Mouse (Mus musculus): Measurements from ENCODE around the gene Prelid3b. TPM values are rescaled to one million over a fixed set of nuclear protein-coding genes. Genes with fewer than 3 reads are reported as not detected.

Prelid3b gene
- polyA plus RNA-seq, 1 experiment from 2014 or later = 156 TPM

DNA sequence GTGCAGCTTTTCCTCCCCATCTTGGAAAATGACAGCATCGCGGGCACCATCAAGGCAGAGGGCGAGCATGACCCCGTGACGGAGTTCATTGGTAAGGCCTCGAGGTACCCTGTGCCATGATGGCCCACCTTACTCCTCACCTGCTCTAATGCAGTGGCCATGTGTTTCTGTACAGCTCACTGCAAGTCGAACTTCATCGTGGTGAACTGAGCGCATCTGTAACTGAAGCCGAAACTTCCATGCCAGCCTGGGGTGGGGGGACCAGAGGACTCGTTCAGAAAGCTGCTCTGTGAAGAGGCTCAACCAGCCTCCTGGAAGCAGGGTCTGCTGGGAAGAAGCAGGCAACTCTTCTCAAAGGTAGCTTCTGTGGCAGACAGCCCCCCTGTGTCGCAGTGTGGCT, 46.0 kb downstream of the Prelid3b start:
- Histone ChIP-seq H3K4me1 (replicated peaks; ENCODE audit: control insufficient read depth, insufficient read depth, low read length) (no peaks in the 10 kb centered on the region), H3K27ac (ENCODE audit: low read depth, low read length) (no peak overlapping the region), H3K9ac (ENCODE audit: low read depth, low read length) (no peak overlapping the region), H3K36me3 (ENCODE audit: control insufficient read depth, insufficient read depth, low read length) (peaks cover 63% of the 10 kb centered on the region), H3K27me3 (replicated peaks; ENCODE audit: control insufficient read depth, insufficient read depth, low read length) (no peaks in the 10 kb centered on the region), H3K4me3 (ENCODE audit: low read depth, low read length) (no peak overlapping the region), H3K4me2 (no peak overlapping the region), H3K9me3 (ENCODE audit: control insufficient read depth, low read length) (no peaks in the 10 kb centered on the region)
- WGBS = 94% methylated on average over 12 of the region's 12 CpGs
- ATAC-seq (replicated peaks; ENCODE audit: low FRiP score) = no peak
- DNase-seq (ENCODE audit: low spot score) = no peak

- no peak overlapping the region for H3K4me2 ChIP-seq
- H3K36me3 ChIP-seq (ENCODE audit: control insufficient read depth, insufficient read depth, low read length) = peaks cover 70% of the 10 kb centered on the region
- H3K4me1 ChIP-seq (replicated peaks; ENCODE audit: control insufficient read depth, insufficient read depth, low read length) = no peaks in the 10 kb centered on the region
- no peaks in the 10 kb centered on the region for H3K9me3 ChIP-seq (ENCODE audit: control insufficient read depth, low read length)
- H3K4me3 ChIP-seq (ENCODE audit: low read depth, low read length) = no peak overlapping the region
- no peak overlapping the region for H3K27ac ChIP-seq (ENCODE audit: low read depth, low read length)
- no peaks in the 10 kb centered on the region for H3K27me3 ChIP-seq (replicated peaks; ENCODE audit: control insufficient read depth, insufficient read depth, low read length)
- DNase-seq (ENCODE audit: low spot score) = no peak
- no peak overlapping the region for H3K9ac ChIP-seq (ENCODE audit: low read depth, low read length)
- WGBS = 91% methylated on average over 11 of the region's 11 CpGs
- no peak for ATAC-seq (replicated peaks; ENCODE audit: low FRiP score)
These were observed 48.4 kb downstream of the Prelid3b start for GRCm38 (mm10) chr2:174424301-174425085.

DNA sequence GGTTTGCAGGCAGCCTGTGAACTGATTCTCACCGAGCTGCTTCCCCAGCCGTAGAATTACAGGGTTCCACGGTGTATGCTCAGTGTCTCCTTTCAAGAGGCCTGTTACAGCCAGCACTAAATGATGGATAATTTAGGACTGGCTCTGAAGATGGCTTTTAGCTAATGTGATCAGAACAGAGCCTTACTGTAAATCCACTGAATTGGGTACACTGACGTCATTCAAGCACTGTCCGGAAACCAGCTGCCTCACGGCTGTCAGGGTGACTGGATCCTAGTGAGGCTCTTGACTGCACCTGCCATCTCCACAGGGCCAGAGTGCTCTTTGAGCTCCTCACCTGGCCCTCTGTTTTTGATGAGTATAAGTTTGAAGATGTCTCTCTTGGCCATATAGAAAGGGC, 51.8 kb downstream of the Prelid3b start:
- no peak overlapping the region for H3K4me3 ChIP-seq (ENCODE audit: low read depth, low read length)
- peaks cover 9% of the 10 kb centered on the region; the same call in 1 of the 2 replicates for H3K4me1 ChIP-seq (replicated peaks; ENCODE audit: control insufficient read depth, insufficient read depth, low read length)
- peaks cover 38% of the 10 kb centered on the region for H3K36me3 ChIP-seq (ENCODE audit: control insufficient read depth, insufficient read depth, low read length)
- H3K27me3 ChIP-seq (replicated peaks; ENCODE audit: control insufficient read depth, insufficient read depth, low read length) = no peaks in the 10 kb centered on the region
- no peak overlapping the region for H3K4me2 ChIP-seq
- no peaks in the 10 kb centered on the region for H3K9me3 ChIP-seq (ENCODE audit: control insufficient read depth, low read length)
- H3K27ac ChIP-seq (ENCODE audit: low read depth, low read length) = no peak overlapping the region
- no peak overlapping the region for H3K9ac ChIP-seq (ENCODE audit: low read depth, low read length)
- 92% methylated on average over 6 of the region's 6 CpGs for WGBS
- DNase-seq (ENCODE audit: low spot score) = no peak
- ATAC-seq (replicated peaks; ENCODE audit: low FRiP score) = no peak

- peak; percentile 94 for DNase-seq (ENCODE audit: low spot score)
These were observed 57.1 kb downstream of the Prelid3b start, which contains the start of gene Nelfcd for GRCm38 (mm10) chr2:174415731-174416310. Nelfcd (plus strand) TSS chr2:174415804.

More at GRCm38 (mm10) chr2:174415731-174416310, 57.1 kb downstream of the Prelid3b start, which contains the start of gene Nelfcd:
- peaks cover 9% of the 10 kb centered on the region; the same call in 1 of the 2 replicates for H3K4me1 ChIP-seq (replicated peaks; ENCODE audit: control insufficient read depth, insufficient read depth, low read length)
- H3K27ac ChIP-seq (ENCODE audit: low read depth, low read length) = 0 out of 2 replicates have a peak within 1 kb of the TSS, but pooled peaks have one; percentile 22
- peak; percentile 94 for ATAC-seq (replicated peaks; ENCODE audit: low FRiP score)
- peak within 1 kb of the TSS; percentile 93 for H3K9ac ChIP-seq (ENCODE audit: low read depth, low read length)
- 1% methylated on average over 40 of the region's 40 CpGs for WGBS
- peak within 1 kb of the TSS; percentile 78 for H3K4me2 ChIP-seq
- no peaks in the 10 kb centered on the region for H3K36me3 ChIP-seq (ENCODE audit: control insufficient read depth, insufficient read depth, low read length)
- H3K27me3 ChIP-seq (replicated peaks; ENCODE audit: control insufficient read depth, insufficient read depth, low read length) = no peaks in the 10 kb centered on the region
- H3K9me3 ChIP-seq (ENCODE audit: control insufficient read depth, low read length) = no peaks in the 10 kb centered on the region
- H3K4me3 ChIP-seq (ENCODE audit: low read depth, low read length) = peak within 1 kb of the TSS; percentile 89

Other genes with a start within 250 kb of the Prelid3b start
- 729 and 742 TPM in 2 replicates for gene Gnas, start 188.8 kb downstream of the Prelid3b start, polyA plus RNA-seq (2014; fragmentation: Nextera tagmentation; extraction: Ambion mirVana)
- gene Gm20721, start 126.4 kb downstream of the Prelid3b start, polyA plus RNA-seq (2014; fragmentation: Nextera tagmentation; extraction: Ambion mirVana) = 7.3 and 7.7 TPM in 2 replicates
- gene Nelfcd, start 57.3 kb downstream of the Prelid3b start, polyA plus RNA-seq (2014; fragmentation: Nextera tagmentation; extraction: Ambion mirVana) = 117 and 125 TPM in 2 replicates
- gene Ctsz, start 34.0 kb downstream of the Prelid3b start, polyA plus RNA-seq (2014; fragmentation: Nextera tagmentation; extraction: Ambion mirVana) = 159 and 162 TPM in 2 replicates
- gene Tubb1, start 22.4 kb downstream of the Prelid3b start, polyA plus RNA-seq (2014; fragmentation: Nextera tagmentation; extraction: Ambion mirVana) = 43.5 and 51.9 TPM in 2 replicates
- 597 and 634 TPM in 2 replicates for gene Atp5e, start 9.0 kb downstream of the Prelid3b start, polyA plus RNA-seq (2014; fragmentation: Nextera tagmentation; extraction: Ambion mirVana)
- 0.01 TPM in 1 of 2 replicates, not detected in the other for gene Zfp831, start 170.5 kb upstream of the Prelid3b start, polyA plus RNA-seq (2014; fragmentation: Nextera tagmentation; extraction: Ambion mirVana)

Measured in liver, embryonic 11.5 days (tissue).